Mouse (Mus musculus) liver (tissue): ENCODE data around the gene Ap5m1.

Experiments
- DNase-seq: peaks from one replicate; pipeline ENCODE4 v3.0.0-alpha.2; 2020; ENCODE audit warnings: mixed read lengths

The Ap5m1 gene

DNA sequence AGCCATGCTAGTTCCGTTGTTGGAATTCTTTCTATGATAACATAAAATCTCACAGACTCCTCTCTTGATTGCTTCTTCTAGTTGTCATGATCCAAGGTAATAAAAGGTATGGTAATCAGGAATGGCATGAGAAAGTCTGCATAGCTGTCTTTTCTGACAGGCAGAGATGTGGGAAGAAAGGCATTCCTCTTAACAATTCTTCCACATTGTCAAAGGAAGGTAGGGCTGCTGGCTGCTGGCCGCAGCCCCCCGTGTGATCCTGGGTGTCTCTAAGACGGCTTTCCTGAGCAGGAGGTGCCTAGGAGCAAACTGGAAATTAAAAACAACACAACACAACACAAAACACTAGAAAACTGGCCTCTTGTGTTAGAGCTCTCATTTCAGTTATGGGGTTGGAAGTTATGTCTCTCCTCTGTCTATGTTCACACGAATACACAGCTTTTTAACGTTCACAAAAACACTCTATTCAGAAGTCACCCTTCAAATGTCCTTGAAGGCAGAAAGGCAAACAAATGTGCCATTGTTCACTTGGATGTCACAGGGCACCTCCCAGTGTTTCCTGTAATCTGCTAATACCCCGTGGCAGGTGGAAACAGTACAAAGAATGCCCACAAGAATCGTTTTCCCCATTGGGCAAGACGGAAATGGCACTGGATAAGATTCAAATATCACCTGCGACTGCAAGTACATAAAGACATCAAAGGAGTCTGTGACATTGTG is 62.8 kb downstream of the Ap5m1 start:
- no peak for DNase-seq

DNA sequence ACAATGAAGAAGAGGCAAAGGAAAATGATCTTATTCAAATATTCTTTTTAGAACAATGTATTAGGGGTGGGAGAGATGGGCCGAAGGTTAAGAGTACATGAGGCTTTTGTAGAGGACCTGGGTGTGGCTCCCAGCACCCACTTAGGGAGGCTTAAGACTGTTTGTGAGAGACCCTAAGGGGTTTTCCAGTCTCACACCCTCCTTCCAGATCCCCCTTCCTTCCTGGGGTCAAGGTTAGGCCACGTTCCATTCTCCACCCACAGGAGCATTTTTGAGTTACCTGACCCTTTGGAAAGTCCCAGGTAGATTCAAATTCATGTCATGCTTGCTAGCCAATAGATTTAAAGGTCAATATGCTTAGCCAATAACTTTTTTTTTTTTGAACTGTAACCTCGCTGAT is 66.5 kb downstream of the Ap5m1 start:
- DNase-seq: no peak

DNA sequence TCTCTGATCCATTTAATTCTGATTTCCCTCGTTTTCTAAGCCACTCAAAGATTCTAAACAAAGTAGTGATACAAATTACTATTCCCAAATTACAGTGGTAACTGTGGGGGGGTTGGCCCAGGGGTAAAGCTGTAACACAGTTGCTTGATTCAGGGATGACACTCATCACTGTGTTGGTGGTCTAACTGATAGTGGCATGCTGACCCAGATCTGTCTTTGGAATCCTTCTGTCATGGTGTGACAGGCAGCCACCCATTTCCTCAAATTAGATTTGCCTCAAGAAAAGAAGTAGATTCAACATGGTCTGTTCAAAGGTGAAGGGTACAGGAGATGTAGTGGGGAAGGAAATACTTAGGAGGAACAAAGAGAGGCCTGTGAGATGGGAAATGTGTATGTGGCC is 72.3 kb downstream of the Ap5m1 start:
- DNase-seq: no peak

DNA sequence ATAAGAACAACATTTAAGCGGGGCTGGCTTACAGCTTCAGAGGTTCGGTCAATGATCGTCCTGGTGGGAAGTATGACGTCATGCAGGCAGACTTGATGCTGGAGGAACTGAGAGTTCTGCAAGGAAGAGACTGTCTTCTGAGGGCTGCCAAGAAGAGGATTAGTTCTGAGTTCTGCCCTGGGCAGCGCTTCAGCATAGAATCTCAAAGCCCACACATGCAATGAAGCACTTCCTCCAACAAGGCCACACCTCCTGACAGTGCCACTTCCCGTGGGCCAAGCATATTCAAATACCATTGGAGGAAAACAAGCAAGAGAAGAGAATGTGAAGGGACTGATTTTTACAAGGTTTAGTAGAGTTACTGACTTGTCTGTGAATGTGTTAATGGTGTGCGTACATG is 74.9 kb downstream of the Ap5m1 start:
- no peak for DNase-seq
